Mouse (Mus musculus) gastrocnemius, postnatal 36 days (tissue): Measurements from ENCODE around the gene Olfr613. TPM values are rescaled to one million over a fixed set of nuclear protein-coding genes. Genes with fewer than 3 reads are reported as not detected.
"Not testable (repeated sequence)": the region's sequence is repeated elsewhere in the genome, so short reads cannot be mapped to it uniquely, and the experiment has no call there.

ENCODE experiments used
- DNase-seq, 2 experiments: peaks; one replicate each; pipeline ENCODE4 v3.0.0; 2022
- intact Hi-C: fragments of 180-260 bp; cut with DNase I; formaldehyde crosslinking; loops from one replicate; pipeline ENCODE4 v1.15.1; 2025
- long read RNA-seq, 2 experiments: library from polyadenylated mRNA; stranded (forward); transcript quantifications; one replicate each; pipeline ENCODE4 v2.0.0; 2021
- microRNA-seq, 2 experiments: library from miRNA; unstranded; fragments of <30 nt; microRNA quantifications; one replicate each; pipeline ENCODE4 v1.2.0; 2021
- total RNA-seq, 2 experiments: library from RNA; stranded (reverse); gene quantifications; 2 replicates each; pipeline ENCODE4 v1.2.3; 2021

The Olfr613 gene
- total RNA-seq = not detected
- long read RNA-seq, experiment 1 = 0 reads
- long read RNA-seq, experiment 2 = 0 reads

GRCm38 (mm10) chr7:103547774-103548173, at the start of gene Olfr613:
Gene Olfr613 (plus strand): TSS chr7:103548074.
- intact Hi-C loops = no loop called here
- DNase-seq = no peak

- intact Hi-C loops = no loop called here
- DNase-seq = no peak
Observed at GRCm38 (mm10) chr7:103512022-103512421, 35.9 kb upstream of the Olfr613 start, which contains the start of gene Olfr610. Gene Olfr610 (minus strand): TSS chr7:103512122.

DNA sequence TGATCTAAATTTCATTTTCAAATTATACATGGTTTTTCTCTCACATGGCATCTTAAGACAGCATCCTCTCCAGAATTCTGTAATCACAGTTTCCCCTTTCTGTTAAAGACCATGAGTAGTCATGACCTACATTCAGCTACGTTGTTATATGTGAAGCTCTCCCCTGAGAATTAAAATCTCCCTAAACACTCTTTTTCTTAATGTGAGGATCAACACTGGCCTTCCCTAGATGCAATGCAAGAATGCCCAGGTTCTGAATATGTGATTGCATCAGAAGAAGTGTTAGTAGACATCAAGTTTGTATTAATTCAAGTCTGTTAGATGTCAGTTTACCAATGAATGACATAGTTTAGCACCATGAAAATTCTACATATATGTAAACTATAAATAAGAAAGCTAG, 27.1 kb upstream of the Olfr613 start, which contains the start of gene Olfr611:
Olfr611 (minus strand) TSS at position 101 of the 400 bp plus-strand sequence.
- DNase-seq, intact Hi-C loops: not testable (repeated sequence)

- DNase-seq, intact Hi-C loops: not testable (repeated sequence)
Observed at GRCm38 (mm10) chr7:103542617-103543016, 5.3 kb upstream of the Olfr613 start, which contains the start of gene Olfr612. Gene Olfr612 (minus strand): TSS chr7:103542717.

DNA sequence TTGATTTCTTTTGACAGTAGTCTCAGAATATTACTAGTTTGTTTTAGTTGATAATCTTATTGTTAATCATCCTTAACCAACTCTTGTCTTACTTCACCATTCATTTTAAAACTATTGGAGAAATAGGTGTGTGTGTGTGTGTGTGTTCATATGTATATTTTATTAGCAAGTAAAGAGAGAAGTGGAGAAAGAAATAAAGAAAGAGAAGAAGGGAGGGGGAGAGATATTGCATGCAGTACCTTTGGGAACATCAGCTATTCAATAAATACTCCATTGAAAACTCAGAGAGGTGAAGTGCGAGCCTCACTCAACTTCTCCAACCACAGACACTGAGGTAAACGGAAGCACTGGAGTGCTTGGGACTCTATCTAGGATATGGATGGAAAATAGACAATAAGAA, 7.9 kb downstream of the Olfr613 start, which contains the start of gene Olfr615:
Olfr615 (plus strand) TSS at position 301 of the 400 bp plus-strand sequence.
- intact Hi-C loops = no loop called here
- DNase-seq = no peak

DNA sequence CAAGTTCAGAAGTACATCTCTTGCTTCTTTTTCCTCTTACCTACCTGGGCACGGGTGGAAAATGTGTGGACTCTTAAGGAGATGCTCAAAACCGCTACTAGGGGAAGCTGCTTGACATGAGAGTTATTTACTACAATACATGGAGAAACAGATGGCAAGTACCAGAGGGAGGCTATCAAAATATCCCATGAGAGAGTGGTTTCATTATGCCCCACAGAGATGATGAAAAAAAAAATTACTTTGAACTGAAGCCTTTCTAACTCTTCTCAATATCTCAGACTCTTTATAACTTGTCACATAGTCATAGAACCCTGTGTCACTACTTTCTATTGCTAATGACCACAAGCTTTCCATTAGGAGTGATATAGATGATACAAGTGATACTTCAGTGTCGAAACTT, 21.2 kb downstream of the Olfr613 start, which contains the start of gene Olfr616:
Olfr616 (minus strand) TSS at position 101 of the 400 bp plus-strand sequence.
- intact Hi-C loops = no loop called here
- no peak for DNase-seq

- intact Hi-C loops = no loop called here
- no peak for DNase-seq
Observed at GRCm38 (mm10) chr7:103572761-103573160, 24.9 kb downstream of the Olfr613 start, which contains the start of gene Olfr617. Gene Olfr617 (plus strand): TSS chr7:103573061.

DNA sequence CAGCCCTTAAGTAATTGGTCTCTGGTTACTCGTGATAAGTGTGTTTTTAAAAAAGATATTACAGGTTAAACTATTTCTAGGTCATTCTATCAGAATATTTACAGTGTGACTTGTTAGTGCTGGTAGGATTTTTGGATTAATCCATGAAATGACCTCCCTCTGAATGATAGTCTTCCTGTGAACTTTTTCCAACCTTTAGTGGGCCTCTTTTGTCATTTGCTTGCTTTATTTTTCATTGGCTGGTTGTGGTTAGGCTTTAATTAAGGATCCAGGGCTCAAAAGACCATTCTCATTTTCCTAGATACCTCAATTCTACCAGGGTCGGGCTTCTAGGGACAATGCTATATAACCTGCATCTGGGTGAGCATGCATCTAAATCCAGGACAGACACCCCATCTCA, 41.9 kb downstream of the Olfr613 start, which contains the start of gene Olfr618:
Olfr618 (plus strand) TSS at position 301 of the 400 bp plus-strand sequence.
- intact Hi-C loops = no loop called here
- DNase-seq = no peak

DNA sequence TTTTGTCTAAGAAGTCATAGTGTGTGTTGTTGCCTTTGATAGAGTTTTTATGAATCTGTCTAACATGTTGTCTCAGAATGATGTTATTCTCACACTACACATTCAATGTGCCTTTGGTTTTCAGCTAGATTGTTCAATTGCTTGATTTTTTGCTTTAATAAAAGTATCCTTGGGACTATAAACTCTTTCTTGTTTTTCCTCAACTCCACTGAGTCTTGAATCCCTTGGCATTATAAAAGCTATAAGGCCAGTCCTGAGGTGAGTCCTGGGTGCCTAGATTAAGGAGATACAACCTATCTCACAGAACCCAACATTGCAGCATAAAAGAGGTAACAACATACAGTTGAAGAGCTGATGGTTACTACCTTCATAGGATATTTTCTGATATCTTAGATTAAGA, 52.4 kb downstream of the Olfr613 start, which contains the start of gene Olfr619:
Olfr619 (plus strand) TSS at position 301 of the 400 bp plus-strand sequence.
- DNase-seq = no peak
- intact Hi-C loops = no loop called here

Small RNAs within 50 kb of the gene (microRNA-seq; reads per million reads assigned to microRNA genes)
- gene Gm26506 = 0 reads per million in 2 experiments

Other genes with a start within 250 kb of the Olfr613 start
- gene Olfr596, start 242.4 kb upstream of the Olfr613 start, total RNA-seq = not detected
- gene Olfr597, start 231.8 kb upstream of the Olfr613 start, total RNA-seq = not detected
- gene Olfr598, start 224.5 kb upstream of the Olfr613 start, total RNA-seq = not detected
- gene Olfr599, start 212.2 kb upstream of the Olfr613 start, total RNA-seq = not detected
- not detected for gene Olfr600, start 198.4 kb upstream of the Olfr613 start, total RNA-seq
- not detected for gene Olfr601, start 185.4 kb upstream of the Olfr613 start, total RNA-seq
- not detected for gene Olfr603, start 161.9 kb upstream of the Olfr613 start, total RNA-seq
- not detected for gene Usp17lc, start 133.0 kb upstream of the Olfr613 start, total RNA-seq
- not detected for gene Olfr605, start 102.6 kb upstream of the Olfr613 start, total RNA-seq
- gene Olfr606, start 99.0 kb upstream of the Olfr613 start, total RNA-seq = not detected
- not detected for gene Olfr607, start 83.9 kb upstream of the Olfr613 start, total RNA-seq
- not detected for gene Olfr608, start 78.2 kb upstream of the Olfr613 start, total RNA-seq
- gene Olfr609, start 50.0 kb upstream of the Olfr613 start, total RNA-seq = not detected
- not detected for gene Olfr610, start 36.0 kb upstream of the Olfr613 start, total RNA-seq
- gene Olfr611, start 27.2 kb upstream of the Olfr613 start, total RNA-seq = not detected
- gene Olfr612, start 5.4 kb upstream of the Olfr613 start, total RNA-seq = not detected
- gene Olfr615, start 8.0 kb downstream of the Olfr613 start, total RNA-seq = not detected
- gene Olfr616, start 21.1 kb downstream of the Olfr613 start, total RNA-seq = not detected
- gene Olfr617, start 25.0 kb downstream of the Olfr613 start, total RNA-seq = not detected
- not detected for gene Olfr618, start 42.0 kb downstream of the Olfr613 start, total RNA-seq
- gene Olfr619, start 52.5 kb downstream of the Olfr613 start, total RNA-seq = not detected
- not detected for gene Olfr620, start 64.5 kb downstream of the Olfr613 start, total RNA-seq
- gene Olfr622, start 94.6 kb downstream of the Olfr613 start, total RNA-seq = not detected
- not detected for gene Olfr623, start 115.6 kb downstream of the Olfr613 start, total RNA-seq
- gene Olfr624, start 123.1 kb downstream of the Olfr613 start, total RNA-seq = not detected
- gene Olfr625-ps1, start 134.6 kb downstream of the Olfr613 start, total RNA-seq = not detected
- gene Olfr243, start 166.6 kb downstream of the Olfr613 start, total RNA-seq = not detected
- not detected for gene Olfr628, start 182.3 kb downstream of the Olfr613 start, total RNA-seq
- gene Olfr629, start 196.9 kb downstream of the Olfr613 start, total RNA-seq = not detected
- gene Olfr630, start 209.3 kb downstream of the Olfr613 start, total RNA-seq = not detected
- gene Olfr69, start 223.5 kb downstream of the Olfr613 start, total RNA-seq = not detected
- not detected for gene Olfr68, start 231.6 kb downstream of the Olfr613 start, total RNA-seq
- not detected for gene Olfr67, start 243.7 kb downstream of the Olfr613 start, total RNA-seq